Mouse (Mus musculus) liver, adult 2 months (tissue): ENCODE data around the gene Mad2l2.

Source experiments
- CTCF ChIP-seq: fragments of 200-500 bp; IDR thresholded peaks from 2 replicates; pipeline ENCODE4 v1.5.1; 2011; ENCODE audit warnings: low read depth, low read length, control low read depth
- POLR2A ChIP-seq: fragments of 200-500 bp; IDR thresholded peaks from 2 replicates; pipeline ENCODE4 v1.6.1; 2011; ENCODE audit warnings: low read length, control low read depth; ENCODE audit not compliant: insufficient read depth; ENCODE audit errors: extremely low read depth

GRCm38 (mm10) chr4:148112519-148112918 is 17.7 kb upstream of the Mad2l2 start:
- TF ChIP-seq CTCF (no peak), POLR2A (no peak)
